Mouse (Mus musculus): ENCODE results near the gene Gm14137.

DNA sequence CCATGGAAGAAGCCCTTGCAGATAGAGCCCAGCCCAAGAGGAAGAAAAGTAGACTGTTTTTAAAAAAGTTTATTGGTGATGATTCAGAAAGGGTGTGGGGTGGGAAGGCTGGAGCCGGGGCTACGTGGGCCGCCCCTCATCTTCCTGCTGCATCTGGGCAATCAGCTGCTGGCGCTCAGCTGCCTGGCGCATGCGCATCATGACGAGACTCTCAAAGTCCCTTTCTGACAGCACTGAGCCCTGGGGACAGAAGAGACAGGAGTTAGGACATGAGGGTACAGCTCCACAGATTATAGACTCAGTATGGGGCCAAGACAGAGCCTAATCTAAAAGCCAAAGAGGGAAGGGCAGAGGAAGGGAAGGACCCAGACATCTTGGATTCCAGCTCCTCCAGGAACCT lies 1.9 kb upstream of the Gm14137 start:
- TF ChIP-seq ELF1 (IDR thresholded peaks at IDR 0.05; ENCODE audit: low read depth, low read length) = no peak
- no peak for TF ChIP-seq RAD21 (IDR thresholded peaks at IDR 0.05; ENCODE audit: low read depth, low read length)
- no peak for TF ChIP-seq CTCF (conservative IDR thresholded peaks at IDR 0.05 in 1 of 2, IDR thresholded peaks at IDR 0.05 in 1 of 2; ENCODE audit: low read depth in 2 of 2, low read length in 2 of 2)
- no peak for TF ChIP-seq KAT2A (IDR thresholded peaks at IDR 0.05; ENCODE audit: insufficient replicate concordance, low read length)
- no peak for TF ChIP-seq NELFE (IDR thresholded peaks at IDR 0.05; ENCODE audit: low read depth, low read length)
- TF ChIP-seq USF2 (conservative IDR thresholded peaks at IDR 0.05; ENCODE audit: low read depth, low read length) = no peak
- no peak for TF ChIP-seq E2F4 (IDR thresholded peaks at IDR 0.05; ENCODE audit: insufficient replicate concordance, low read depth, low read length)
- no peak for TF ChIP-seq ZNF384 (IDR thresholded peaks at IDR 0.05; ENCODE audit: low read depth, low read length)
